Mouse (Mus musculus) liver, embryonic 12.5 days (tissue): ENCODE measurements around the gene Tmem104. TPM values are rescaled to one million over a fixed set of nuclear protein-coding genes. Genes with fewer than 3 reads are reported as not detected.
A peak's percentile ranks its signal among the peaks of the same experiment; 100 is the strongest.

Source experiments
- ATAC-seq: fragments of 200-750 bp; cut with Nextera tagmentation; 2 replicates; pipeline ENCODE4 v1.8.0; 2017; ENCODE audit warnings: moderate number of reproducible peaks, mild to moderate bottlenecking, moderate library complexity
- H3K27ac ChIP-seq: fragments of 300-500 bp; sonication (generic); 2 replicates; pipeline ENCODE4 v1.5.1; 2016; ENCODE audit warnings: mild to moderate bottlenecking
- H3K27me3 ChIP-seq: fragments of 300-500 bp; sonication (generic); replicated peaks from 2 replicates; pipeline ENCODE4 v1.6.1; 2016; ENCODE audit warnings: mild to moderate bottlenecking, moderate library complexity
- H3K36me3 ChIP-seq: fragments of 300-500 bp; sonication (generic); 2 replicates; pipeline ENCODE4 v1.6.1; 2016; ENCODE audit warnings: mild to moderate bottlenecking, moderate library complexity
- H3K4me1 ChIP-seq: fragments of 300-500 bp; sonication (generic); 2 replicates; pipeline ENCODE4 v1.6.1; 2016
- H3K4me2 ChIP-seq: fragments of 300-500 bp; sonication (generic); 2 replicates; pipeline ENCODE4 v1.6.1; 2016; ENCODE audit warnings: mild to moderate bottlenecking, moderate library complexity
- H3K4me3 ChIP-seq: fragments of 300-500 bp; sonication (generic); 2 replicates; pipeline ENCODE4 v1.5.1; 2016; ENCODE audit warnings: mild to moderate bottlenecking, moderate library complexity
- H3K9ac ChIP-seq: fragments of 300-500 bp; sonication (generic); 2 replicates; pipeline ENCODE4 v1.6.1; 2016; ENCODE audit warnings: mild to moderate bottlenecking, moderate library complexity
- H3K9me3 ChIP-seq: fragments of 300-500 bp; sonication (generic); replicated peaks from 2 replicates; pipeline ENCODE4 v1.6.1; 2016; ENCODE audit warnings: mild to moderate bottlenecking, moderate library complexity
- WGBS: fragments of 180-500 bp; shearing (Covaris S2); methylation state at CpG from one replicate; pipeline ENCODE4 v1.1.7; 2016; ENCODE audit not compliant: insufficient replicate concordance; 5-methylcytosine and 5-hydroxymethylcytosine counted together
- polyA plus RNA-seq: library from polyadenylated mRNA; unstranded; fragments of >200 nt; fragmentation: Nextera tagmentation; extraction: Ambion mirVana; gene quantifications from 2 replicates; pipeline ENCODE4 v1.2.1, GENCODE M21; 2016

Tmem104 gene
- polyA plus RNA-seq, 1 experiment from 2014 or later, result 7.5 TPM

DNA sequence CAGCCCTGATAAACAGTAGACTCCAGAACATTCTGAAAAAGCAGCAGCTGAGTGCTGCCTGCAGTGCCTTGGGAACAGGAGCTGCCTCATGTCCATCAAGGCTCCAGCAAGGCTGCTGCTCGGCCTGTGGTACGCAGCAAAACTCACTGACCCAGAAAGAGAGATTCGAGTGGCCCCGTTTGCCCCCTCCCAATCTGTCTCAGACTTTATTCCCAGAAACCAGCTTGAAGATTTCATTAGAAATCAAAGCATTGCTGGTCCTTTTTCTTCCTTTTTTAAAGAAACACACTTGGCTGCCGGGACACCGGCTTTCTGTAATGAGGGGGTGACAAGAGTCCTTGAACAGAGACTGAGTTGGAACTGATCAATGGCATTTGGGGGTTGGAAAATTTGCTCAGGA is 38.0 kb downstream of the Tmem104 start:
- ATAC-seq, result no peak
- H3K4me2 ChIP-seq, result no peak overlapping the region
- no peaks in the 10 kb centered on the region for H3K9me3 ChIP-seq
- WGBS, result 79% methylated on average over 6 of the region's 6 CpGs
- H3K4me3 ChIP-seq, result no peak overlapping the region
- no peak overlapping the region for H3K9ac ChIP-seq
- H3K36me3 ChIP-seq, result no peaks in the 10 kb centered on the region
- no peak overlapping the region for H3K27ac ChIP-seq
- H3K4me1 ChIP-seq, result peaks cover 69% of the 10 kb centered on the region
- 0 out of 2 replicates have a peak, but pooled peaks cover 5% of the 10 kb centered on the region for H3K27me3 ChIP-seq

DNA sequence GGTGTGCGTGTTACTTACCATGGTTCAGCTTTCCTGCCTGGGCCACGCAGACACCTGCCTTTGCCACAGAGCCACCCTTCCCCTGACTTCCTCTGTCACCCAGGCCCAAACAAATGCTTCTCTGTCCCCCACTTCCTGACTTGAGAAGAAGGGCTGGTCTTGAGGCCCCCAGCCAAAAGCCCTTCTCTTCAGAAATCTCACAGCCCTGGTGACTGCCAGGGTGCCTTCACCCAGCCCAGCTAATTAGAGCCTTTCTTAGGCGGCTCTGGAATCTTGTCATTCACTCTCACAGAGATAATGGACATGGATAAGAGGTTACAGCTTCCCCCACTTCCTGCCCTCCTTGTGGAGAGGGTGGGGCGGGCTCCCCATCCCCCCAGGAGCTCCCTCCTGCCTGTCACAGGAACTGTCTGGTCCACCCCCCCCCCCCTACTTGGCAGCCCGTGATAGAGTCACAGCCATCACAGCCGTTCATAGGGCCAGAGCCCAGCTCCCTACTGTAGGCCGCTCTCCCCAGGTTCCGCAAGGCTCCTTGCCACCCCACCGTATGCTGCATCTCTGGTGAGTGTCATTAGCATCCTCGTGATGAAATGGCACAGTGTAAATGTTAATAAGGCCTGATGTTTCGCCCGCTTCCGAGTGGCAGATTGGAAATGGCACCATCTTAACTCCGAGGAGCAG is 39.7 kb downstream of the Tmem104 start:
- 0 out of 2 replicates have a peak overlapping the region, but pooled peaks have one; percentile 28 for H3K27ac ChIP-seq
- WGBS, result 49% methylated on average over 14 of the region's 14 CpGs
- no peaks in the 10 kb centered on the region for H3K9me3 ChIP-seq
- H3K36me3 ChIP-seq, result no peaks in the 10 kb centered on the region
- no peak overlapping the region for H3K4me3 ChIP-seq
- H3K9ac ChIP-seq, result no peak overlapping the region
- no peak for ATAC-seq
- H3K27me3 ChIP-seq, result 0 out of 2 replicates have a peak, but pooled peaks cover 5% of the 10 kb centered on the region
- peaks cover 84% of the 10 kb centered on the region for H3K4me1 ChIP-seq
- no peak overlapping the region for H3K4me2 ChIP-seq

DNA sequence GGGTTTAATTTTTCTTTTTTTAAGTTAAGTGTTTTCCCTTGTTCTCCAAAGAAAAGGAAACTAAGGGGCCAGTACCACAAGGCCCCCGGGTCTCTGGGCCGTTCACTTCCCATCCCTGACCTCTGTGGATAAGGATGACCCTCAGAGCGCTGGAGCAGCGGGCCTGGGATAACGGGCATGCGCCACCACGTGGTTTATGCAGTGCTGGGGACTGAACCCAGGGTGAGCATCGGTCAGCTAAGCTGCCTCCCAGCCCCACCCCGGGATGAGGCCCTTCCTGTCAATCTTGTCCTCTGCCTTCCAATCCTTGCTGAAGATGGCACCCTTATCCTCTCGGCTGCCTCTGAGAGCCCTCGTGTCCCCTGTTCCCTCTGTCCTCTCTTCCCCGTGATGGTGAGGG is 40.4 kb downstream of the Tmem104 start:
- 53% methylated on average over 12 of the region's 12 CpGs for WGBS
- Histone ChIP-seq H3K9ac (no peak overlapping the region), H3K9me3 (no peaks in the 10 kb centered on the region), H3K4me3 (no peak overlapping the region), H3K36me3 (no peaks in the 10 kb centered on the region), H3K27me3 (0 out of 2 replicates have a peak, but pooled peaks cover 5% of the 10 kb centered on the region), H3K4me2 (no peak overlapping the region), H3K27ac (no peak overlapping the region), H3K4me1 (peaks cover 84% of the 10 kb centered on the region)
- no peak for ATAC-seq

DNA sequence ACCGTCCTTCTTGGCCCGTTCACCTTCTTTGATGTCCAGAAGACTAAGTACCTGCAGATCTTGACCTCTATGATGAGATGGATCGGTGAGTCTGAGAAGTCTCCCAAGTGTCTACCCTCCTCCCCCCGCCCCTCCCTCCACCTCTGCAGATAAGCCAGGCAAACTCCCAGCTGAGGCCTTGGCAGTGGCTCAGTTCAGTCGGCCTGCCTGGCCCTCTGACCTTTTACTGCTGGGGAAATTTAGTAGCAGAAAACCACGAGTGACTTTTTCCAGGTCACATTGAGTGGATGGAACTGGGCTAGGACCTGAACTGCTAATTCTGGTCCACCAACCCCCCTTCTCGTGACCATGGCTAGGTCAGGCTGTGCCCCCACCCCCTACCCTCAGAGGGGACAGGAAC is 41.1 kb downstream of the Tmem104 start:
- H3K27me3 ChIP-seq, result 0 out of 2 replicates have a peak, but pooled peaks cover 5% of the 10 kb centered on the region
- H3K9me3 ChIP-seq, result no peaks in the 10 kb centered on the region
- no peak overlapping the region for H3K9ac ChIP-seq
- no peaks in the 10 kb centered on the region for H3K36me3 ChIP-seq
- no peak overlapping the region for H3K4me2 ChIP-seq
- no peak overlapping the region for H3K27ac ChIP-seq
- 42% methylated on average over 7 of the region's 7 CpGs for WGBS
- ATAC-seq, result no peak
- peaks cover 76% of the 10 kb centered on the region for H3K4me1 ChIP-seq
- no peak overlapping the region for H3K4me3 ChIP-seq

DNA sequence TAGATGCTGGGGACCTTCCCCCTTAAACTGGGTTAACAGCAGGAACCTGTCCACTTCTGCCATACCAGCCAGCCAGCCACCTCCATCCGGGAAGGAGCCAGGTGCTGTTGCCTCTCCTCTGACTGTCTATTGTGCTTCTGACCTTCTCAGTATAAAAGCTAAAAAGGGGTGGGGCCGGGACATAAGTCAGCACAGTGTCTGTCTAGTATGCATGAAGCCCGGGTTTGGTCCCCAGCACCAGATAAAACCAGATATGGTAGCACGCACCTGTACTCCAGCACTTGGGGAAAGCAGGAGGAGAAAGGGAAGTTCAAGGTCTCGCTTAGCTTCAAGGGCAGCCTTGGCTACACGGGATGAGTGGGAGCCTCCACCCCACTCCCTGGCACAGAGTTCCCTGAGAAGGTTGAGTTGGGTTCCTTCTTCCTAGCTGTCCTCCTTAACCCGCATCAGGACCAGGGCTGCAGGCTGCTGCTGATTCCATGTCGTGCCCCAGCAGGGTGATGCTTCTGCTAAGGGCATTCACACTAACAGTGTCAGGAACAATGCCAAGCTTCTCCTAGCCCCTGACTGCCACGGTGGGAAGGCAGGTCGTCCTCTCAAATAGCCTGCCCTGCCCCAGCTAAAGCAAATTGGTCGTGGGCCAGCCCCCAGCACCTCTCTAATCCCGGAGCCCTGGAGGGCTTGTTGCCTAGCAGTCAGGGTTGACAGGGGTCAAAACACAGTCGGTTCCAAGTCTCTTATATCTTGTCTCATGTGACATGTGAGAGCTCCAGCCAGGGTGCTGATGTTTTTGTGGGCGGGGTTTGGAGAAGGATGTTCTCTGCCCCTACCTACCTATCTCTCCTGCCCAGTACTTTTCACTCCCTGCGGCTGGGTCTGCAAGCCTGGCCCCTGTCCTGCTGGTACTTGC is 42.0 kb downstream of the Tmem104 start:
- Histone ChIP-seq H3K9me3 (no peaks in the 10 kb centered on the region), H3K4me2 (no peak overlapping the region), H3K4me1 (peaks cover 69% of the 10 kb centered on the region), H3K9ac (no peak overlapping the region), H3K4me3 (no peak overlapping the region), H3K27me3 (0 out of 2 replicates have a peak, but pooled peaks cover 5% of the 10 kb centered on the region), H3K36me3 (no peaks in the 10 kb centered on the region), H3K27ac (no peak overlapping the region)
- ATAC-seq, result no peak
- WGBS, result 55% methylated on average over 15 of the region's 15 CpGs

DNA sequence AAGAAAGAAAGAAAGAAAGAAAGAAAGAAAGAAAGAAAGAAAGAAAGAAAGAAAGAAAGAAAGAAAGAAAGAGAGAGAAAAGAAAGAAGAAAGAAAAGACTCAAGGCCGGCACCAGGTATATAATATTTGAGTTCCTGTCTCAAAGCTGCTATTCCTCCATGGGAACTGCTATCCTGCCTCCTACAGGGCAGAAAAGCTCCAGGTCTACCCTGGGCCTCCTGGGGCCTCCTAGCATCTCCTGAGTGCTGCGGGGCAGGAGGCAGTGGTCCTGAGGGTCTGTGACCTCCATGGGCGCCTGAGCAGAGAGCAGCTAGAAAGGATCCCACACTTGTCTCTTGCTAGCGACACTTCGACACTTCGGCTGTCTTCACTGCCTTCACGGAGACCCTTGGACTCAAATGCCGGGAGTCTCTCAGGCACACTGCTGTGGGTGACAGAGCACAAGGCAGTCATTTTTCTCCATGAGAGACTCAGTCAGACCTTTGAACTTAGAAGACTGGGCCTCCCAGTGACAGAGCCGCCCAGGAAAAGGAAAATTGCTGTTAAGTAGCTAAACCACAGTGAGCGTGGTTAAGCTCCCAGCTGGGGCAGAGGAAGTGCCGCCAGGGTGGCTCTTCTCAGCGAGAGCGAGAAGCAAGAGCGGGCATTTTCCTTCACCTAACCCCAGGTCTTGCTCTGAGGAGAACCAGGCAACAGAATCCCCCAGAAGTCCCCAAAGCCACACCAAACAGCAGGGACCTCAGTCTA is 44.1 kb downstream of the Tmem104 start:
- WGBS, result 38% methylated on average over 14 of the region's 14 CpGs

DNA sequence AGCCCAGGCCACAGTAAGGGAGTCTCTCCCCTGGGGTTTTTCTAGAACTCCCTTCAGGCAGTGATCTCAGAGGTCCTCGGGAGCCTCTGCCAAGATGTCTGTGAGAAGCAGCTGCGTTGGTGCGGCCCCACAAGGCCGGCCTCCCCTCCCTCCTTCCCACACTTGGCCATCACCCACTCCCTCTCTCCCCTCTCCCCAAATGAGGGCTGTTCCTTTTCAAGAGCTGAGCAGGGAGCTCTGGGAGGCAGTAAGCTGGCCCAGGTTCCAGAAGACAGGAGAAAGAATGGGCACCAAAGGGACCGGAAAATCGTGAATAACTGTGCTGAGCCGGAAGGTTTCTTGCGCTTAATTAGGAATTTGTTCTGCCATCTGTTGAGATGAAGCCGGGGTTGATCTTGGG is 44.6 kb downstream of the Tmem104 start:
- peaks cover 62% of the 10 kb centered on the region for H3K4me1 ChIP-seq
- WGBS, result 64% methylated on average over 9 of the region's 9 CpGs
- ATAC-seq, result no peak
- H3K27me3 ChIP-seq, result no peaks in the 10 kb centered on the region
- no peaks in the 10 kb centered on the region for H3K9me3 ChIP-seq
- no peaks in the 10 kb centered on the region for H3K36me3 ChIP-seq
- H3K9ac ChIP-seq, result no peak overlapping the region
- H3K27ac ChIP-seq, result no peak overlapping the region
- no peak overlapping the region for H3K4me3 ChIP-seq
- no peak overlapping the region for H3K4me2 ChIP-seq

More for the DNA sequence above, 44.1 kb downstream of the Tmem104 start:
- no peak overlapping the region for H3K4me2 ChIP-seq
- no peak overlapping the region for H3K9ac ChIP-seq
- no peak for ATAC-seq
- H3K27me3 ChIP-seq, result no peaks in the 10 kb centered on the region
- no peaks in the 10 kb centered on the region for H3K36me3 ChIP-seq
- peaks cover 65% of the 10 kb centered on the region for H3K4me1 ChIP-seq
- 0 out of 2 replicates have a peak overlapping the region, but pooled peaks have one; percentile 4 for H3K27ac ChIP-seq
- H3K9me3 ChIP-seq, result no peaks in the 10 kb centered on the region
- no peak overlapping the region for H3K4me3 ChIP-seq

DNA sequence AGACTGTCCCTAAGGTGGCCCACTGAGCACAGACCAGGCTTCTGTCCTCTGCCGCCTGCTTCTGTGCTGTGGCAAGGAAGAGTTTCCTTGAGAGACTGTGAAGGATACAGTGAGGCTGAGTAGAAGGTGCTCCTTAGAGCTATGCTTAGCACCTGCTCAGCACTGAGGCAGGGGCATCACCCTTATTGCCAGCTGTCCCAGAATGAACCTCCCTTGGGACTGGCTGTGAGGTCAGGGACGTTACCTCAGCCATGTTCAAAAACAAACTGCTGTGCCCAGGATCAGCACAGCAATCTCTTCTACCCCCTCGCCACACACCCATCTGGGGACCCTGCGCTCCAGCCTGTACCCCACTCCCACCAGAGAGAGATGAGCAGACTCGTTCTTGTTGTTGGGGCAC is 45.6 kb downstream of the Tmem104 start:
- Histone ChIP-seq H3K4me1 (peaks cover 52% of the 10 kb centered on the region), H3K9me3 (no peaks in the 10 kb centered on the region), H3K4me3 (no peak overlapping the region), H3K36me3 (no peaks in the 10 kb centered on the region), H3K4me2 (no peak overlapping the region), H3K27ac (no peak overlapping the region), H3K27me3 (no peaks in the 10 kb centered on the region), H3K9ac (no peak overlapping the region)
- ATAC-seq, result no peak
- 80% methylated on average over 5 of the region's 5 CpGs for WGBS

DNA sequence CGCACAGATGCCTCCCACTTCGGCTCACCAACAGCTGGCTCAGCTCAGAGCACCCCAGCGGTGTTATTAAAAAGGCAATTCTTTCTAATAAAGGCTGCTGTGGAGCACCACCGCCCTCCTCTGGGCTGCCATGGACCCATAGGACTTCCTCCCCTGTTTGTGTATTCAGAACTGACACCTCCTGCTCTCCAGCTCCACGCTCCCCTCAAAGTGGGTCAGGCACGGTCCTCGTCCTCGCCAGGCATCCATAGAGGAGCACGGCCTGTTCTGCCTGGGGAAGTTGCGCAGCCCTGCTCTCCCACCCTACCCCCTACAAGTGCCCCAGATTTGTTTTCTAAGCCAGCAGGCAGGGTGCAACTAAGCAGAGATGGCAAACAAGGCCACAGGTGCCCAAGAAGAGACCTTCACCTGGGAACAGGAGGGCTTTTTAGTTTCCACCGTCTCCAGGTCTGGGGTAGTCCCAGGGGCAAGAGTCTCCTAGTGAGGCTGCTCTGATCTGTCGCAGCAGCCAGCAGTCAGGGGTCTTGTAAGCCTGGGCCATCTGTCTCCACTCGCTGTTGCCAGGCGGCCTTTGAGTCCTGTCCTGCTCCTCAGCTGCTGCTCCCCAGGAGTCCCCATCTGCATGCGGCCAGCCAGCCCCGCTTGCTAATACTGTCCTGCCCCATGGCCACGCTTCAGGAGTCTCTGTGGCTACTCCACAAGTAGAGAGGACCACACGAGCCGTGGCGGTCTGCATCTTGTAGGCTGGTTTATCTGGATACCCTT is 46.4 kb downstream of the Tmem104 start:
- Histone ChIP-seq H3K4me3 (no peak overlapping the region), H3K9ac (no peak overlapping the region), H3K36me3 (no peaks in the 10 kb centered on the region), H3K27me3 (no peaks in the 10 kb centered on the region), H3K27ac (no peak overlapping the region), H3K9me3 (no peaks in the 10 kb centered on the region), H3K4me1 (peaks cover 45% of the 10 kb centered on the region), H3K4me2 (no peak overlapping the region)
- 80% methylated on average over 20 of the region's 20 CpGs for WGBS
- no peak for ATAC-seq

DNA sequence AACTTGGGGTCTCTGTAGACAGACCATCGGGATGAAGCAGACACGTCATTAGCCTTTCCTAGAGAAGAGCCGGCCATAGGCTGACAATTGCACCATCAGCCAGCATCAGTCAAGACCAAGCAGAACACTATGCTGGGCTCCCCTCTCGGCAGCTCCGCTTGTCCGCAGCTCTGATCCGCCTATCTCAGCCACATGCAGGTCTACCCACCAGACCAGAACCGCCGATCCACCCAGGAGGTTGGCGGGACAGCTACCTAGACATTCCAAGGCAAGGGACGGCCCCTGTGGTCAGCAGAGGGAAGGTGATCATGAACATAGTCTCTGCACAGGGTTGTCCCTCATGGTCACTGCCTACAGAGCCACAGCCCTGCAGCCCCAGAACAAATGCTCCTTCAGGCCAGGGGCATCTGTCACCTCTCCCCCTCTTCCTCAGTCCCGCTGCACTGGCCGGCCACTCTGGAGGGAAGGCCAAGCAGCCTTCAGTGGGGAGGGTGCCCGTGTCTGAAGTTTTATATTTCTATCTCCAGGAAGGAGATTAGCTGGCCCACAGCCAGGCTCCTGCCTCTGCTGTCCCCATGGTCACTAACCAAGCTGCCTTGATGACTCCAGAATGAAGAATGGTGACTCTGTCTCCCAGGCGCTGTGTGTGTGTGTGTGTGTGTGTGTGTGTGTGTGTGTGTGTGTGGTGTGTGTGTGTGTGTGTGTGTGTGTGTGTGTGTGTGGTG is 47.2 kb downstream of the Tmem104 start:
- H3K4me1 ChIP-seq, result peaks cover 38% of the 10 kb centered on the region
- ATAC-seq, result no peak
- no peak overlapping the region for H3K27ac ChIP-seq

DNA sequence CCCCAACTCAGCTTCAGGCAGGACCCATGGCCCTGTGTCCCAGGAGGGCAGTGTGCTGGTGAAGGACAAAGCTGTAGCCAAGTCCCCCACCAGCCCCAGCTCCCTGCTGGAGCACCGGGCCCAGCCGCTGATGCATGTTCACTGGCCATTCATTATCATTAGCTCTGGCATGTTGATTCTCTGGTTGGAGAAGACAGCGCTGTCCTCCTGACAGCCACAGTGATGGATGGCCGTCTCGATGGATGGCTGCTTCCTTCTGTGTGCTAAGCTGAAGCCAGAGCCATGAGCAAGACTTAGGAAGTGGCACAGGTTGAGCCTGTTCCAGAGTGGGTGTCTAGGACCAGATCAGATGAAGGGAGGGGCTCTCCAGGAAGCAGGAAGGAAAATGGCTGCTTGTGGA is 49.3 kb downstream of the Tmem104 start:
- Histone ChIP-seq H3K4me1 (peaks cover 24% of the 10 kb centered on the region), H3K27ac (no peak overlapping the region), H3K4me2 (no peak overlapping the region), H3K4me3 (no peak overlapping the region), H3K9ac (no peak overlapping the region), H3K36me3 (no peaks in the 10 kb centered on the region; the same call in 1 of the 2 replicates), H3K27me3 (no peaks in the 10 kb centered on the region), H3K9me3 (no peaks in the 10 kb centered on the region)
- no peak for ATAC-seq
- 43% methylated on average over 5 of the region's 5 CpGs for WGBS

More for the DNA sequence above, 47.2 kb downstream of the Tmem104 start:
- Histone ChIP-seq H3K36me3 (no peaks in the 10 kb centered on the region; the same call in 1 of the 2 replicates), H3K4me2 (no peak overlapping the region), H3K9ac (no peak overlapping the region), H3K27me3 (no peaks in the 10 kb centered on the region), H3K9me3 (no peaks in the 10 kb centered on the region), H3K4me3 (no peak overlapping the region)
- 77% methylated on average over 15 of the region's 15 CpGs for WGBS
